ENCODE assay signal across 8 mouse cellular contexts in genomic region chr9:61745301-61745801, GRCm38 (mm10).
DNase-seq lines count a peak whose midpoint lies in the region; ATAC-seq and TF ChIP-seq lines count a peak whose summit lies in the region.

No protein-coding gene starts in this region.

- H3K27ac ChIP-seq in forebrain, embryonic 15.5 days (replicated peaks) = peak overlapping the region; percentile 56
- H3K27ac ChIP-seq in forebrain, embryonic 10.5 days = no peak overlapping the region
- H3K27ac ChIP-seq in forebrain, postnatal 0 days (ENCODE audit: low read depth, low read length) = no peak overlapping the region
- no peak overlapping the region for H3K27ac ChIP-seq in midbrain, embryonic 16.5 days (ENCODE audit: low read length)

- H3K36me3 ChIP-seq in forebrain, embryonic 15.5 days = no peaks in the 10 kb centered on the region
- H3K36me3 ChIP-seq in forebrain, embryonic 10.5 days (replicated peaks) = no peaks in the 10 kb centered on the region
- no peaks in the 10 kb centered on the region for H3K36me3 ChIP-seq in megakaryocyte, embryonic 14.5 days (replicated peaks; ENCODE audit: low read length)
- H3K36me3 ChIP-seq in forebrain, postnatal 0 days (ENCODE audit: insufficient read depth) = no peaks in the 10 kb centered on the region
- no peaks in the 10 kb centered on the region for H3K36me3 ChIP-seq in midbrain, embryonic 16.5 days (ENCODE audit: control insufficient read depth, insufficient read depth, low read length)

- DNase-seq in forebrain, embryonic 10.5 days (ENCODE audit: extremely low spot score, low spot score) = no peak
- DNase-seq in forebrain, postnatal 0 days = peak; percentile 65
- no peak for DNase-seq in spleen, adult 12 weeks (ENCODE audit: low spot score)
- no peak for DNase-seq in urinary bladder, adult 18-20 months (ENCODE audit: low spot score in 2 of 2)

- no peaks in the 10 kb centered on the region for H3K27me3 ChIP-seq in forebrain, embryonic 15.5 days
- H3K27me3 ChIP-seq in forebrain, embryonic 10.5 days (ENCODE audit: poor library complexity, severe bottlenecking) = no peaks in the 10 kb centered on the region
- peaks cover 66% of the 10 kb centered on the region for H3K27me3 ChIP-seq in megakaryocyte, embryonic 14.5 days (replicated peaks)
- H3K27me3 ChIP-seq in forebrain, postnatal 0 days (ENCODE audit: insufficient read depth, low read length) = no peaks in the 10 kb centered on the region
- H3K27me3 ChIP-seq in midbrain, embryonic 16.5 days (ENCODE audit: control insufficient read depth, insufficient read depth, low read depth, low read length) = no peaks in the 10 kb centered on the region

- peaks cover 11% of the 10 kb centered on the region for H3K4me1 ChIP-seq in forebrain, embryonic 15.5 days
- H3K4me1 ChIP-seq in forebrain, embryonic 10.5 days = peaks cover 11% of the 10 kb centered on the region
- H3K4me1 ChIP-seq in megakaryocyte, embryonic 14.5 days = peaks cover 9% of the 10 kb centered on the region
- peaks cover 8% of the 10 kb centered on the region; the same call in 1 of the 2 replicates for H3K4me1 ChIP-seq in forebrain, postnatal 0 days (ENCODE audit: insufficient read depth)
- 0 out of 2 replicates have a peak, but pooled peaks cover 2% of the 10 kb centered on the region for H3K4me1 ChIP-seq in midbrain, embryonic 16.5 days (ENCODE audit: control insufficient read depth, insufficient read depth, low read length)

- ATAC-seq in forebrain, embryonic 15.5 days (replicated peaks) = peak; percentile 84
- ATAC-seq in megakaryocyte, adult 5-6 weeks (ENCODE audit: poor library complexity, severe bottlenecking) = no peak
- peak; percentile 90 for ATAC-seq in forebrain, postnatal 0 days
- ATAC-seq in midbrain, embryonic 16.5 days = peak; percentile 54; the same call in 1 of the 2 replicates

- H3K4me2 ChIP-seq in forebrain, embryonic 15.5 days (replicated peaks) = no peak overlapping the region
- H3K4me2 ChIP-seq in forebrain, postnatal 0 days (ENCODE audit: low read depth) = no peak overlapping the region
- no peak overlapping the region for H3K4me2 ChIP-seq in midbrain, embryonic 16.5 days (ENCODE audit: low read length)

- no peak overlapping the region for H3K9ac ChIP-seq in forebrain, embryonic 15.5 days (replicated peaks)
- H3K9ac ChIP-seq in forebrain, postnatal 0 days = no peak overlapping the region
- no peak overlapping the region for H3K9ac ChIP-seq in midbrain, embryonic 16.5 days (ENCODE audit: low read depth, low read length)

- no peak overlapping the region for H3K4me3 ChIP-seq in forebrain, embryonic 15.5 days
- H3K4me3 ChIP-seq in forebrain, embryonic 10.5 days = no peak overlapping the region
- peak overlapping the region; percentile 5 for H3K4me3 ChIP-seq in megakaryocyte, embryonic 14.5 days (replicated peaks)
- no peak overlapping the region for H3K4me3 ChIP-seq in forebrain, postnatal 0 days (ENCODE audit: low read depth, low read length)
- H3K4me3 ChIP-seq in midbrain, embryonic 16.5 days (ENCODE audit: low read depth, low read length) = no peak overlapping the region

- H3K9me3 ChIP-seq in forebrain, embryonic 15.5 days = no peaks in the 10 kb centered on the region
- no peaks in the 10 kb centered on the region for H3K9me3 ChIP-seq in forebrain, embryonic 10.5 days
- H3K9me3 ChIP-seq in megakaryocyte, embryonic 14.5 days = peaks cover 12% of the 10 kb centered on the region
- no peaks in the 10 kb centered on the region for H3K9me3 ChIP-seq in forebrain, postnatal 0 days (ENCODE audit: low read length)
- no peaks in the 10 kb centered on the region for H3K9me3 ChIP-seq in midbrain, embryonic 16.5 days (replicated peaks; ENCODE audit: control insufficient read depth, low read length, poor library complexity, severe bottlenecking)

- WGBS in forebrain, embryonic 15.5 days = 24% methylated on average over 7 of the region's 7 CpGs
- 82% methylated on average over 7 of the region's 7 CpGs for WGBS in forebrain, embryonic 10.5 days
- 18% methylated on average over 7 of the region's 7 CpGs for whole genome bisulfite sequencing in forebrain, postnatal 0 days
- whole genome bisulfite sequencing in midbrain, embryonic 16.5 days = 17% methylated on average over 7 of the region's 7 CpGs

- no peak for TF ChIP-seq CTCF in forebrain, postnatal 0 days (IDR thresholded peaks at IDR 0.05; ENCODE audit: low read depth)
